Mouse (Mus musculus) myocyte (in vitro differentiated cells): ENCODE results near the gene 0610040J01Rik.

Experiments
- CEBPB ChIP-seq: IDR thresholded peaks from 2 replicates; pipeline ENCODE4 v1.6.1; 2011; ENCODE audit warnings: mild to moderate bottlenecking, moderate library complexity; ENCODE audit not compliant: poor library complexity, insufficient read depth, severe bottlenecking
- MAX ChIP-seq: IDR thresholded peaks from one replicate; pipeline ENCODE4 v1.6.1; 2011; ENCODE audit warnings: low read depth, mild to moderate bottlenecking, control low read depth
- MYOD1 ChIP-seq, 3 experiments: IDR thresholded peaks; one replicate each; pipeline ENCODE4 v1.6.1; 2011; ENCODE audit warnings: control low read depth in 2 of 3, low read depth in 2 of 3, mild to moderate bottlenecking in 2 of 3, moderate library complexity in 1 of 3; ENCODE audit not compliant: insufficient read length in 2 of 3, control insufficient read depth in 1 of 3
- MYOG ChIP-seq, 3 experiments: IDR thresholded peaks; one replicate each; pipeline ENCODE4 v1.6.1; 2011; ENCODE audit warnings: control low read depth in 2 of 3, low read depth in 2 of 3, mild to moderate bottlenecking in 2 of 3; ENCODE audit not compliant: insufficient read length in 2 of 3, control insufficient read depth in 1 of 3, insufficient read depth in 1 of 3
- POLR2A ChIP-seq: IDR thresholded peaks from one replicate; pipeline ENCODE4 v1.6.1; 2011; ENCODE audit warnings: low read depth, mild to moderate bottlenecking, control low read depth, moderate library complexity; ENCODE audit not compliant: insufficient read length
- POLR2AphosphoS2 ChIP-seq: IDR thresholded peaks from one replicate; pipeline ENCODE4 v1.6.1; 2011; ENCODE audit warnings: low read depth, control low read depth; ENCODE audit not compliant: insufficient read length

GRCm38 (mm10) chr5:63828380-63829185, 16.4 kb downstream of the 0610040J01Rik start:
- no peak for TF ChIP-seq POLR2A
- TF ChIP-seq MAX, result no peak
- TF ChIP-seq CEBPB, result no peak
- no peak for TF ChIP-seq MYOG (IDR thresholded peaks at IDR 0.05; ENCODE audit: control insufficient read depth in 1 of 3, insufficient read depth in 1 of 3, insufficient read length in 2 of 3, low read depth in 2 of 3)
- no peak for TF ChIP-seq MYOD1 (IDR thresholded peaks at IDR 0.05; ENCODE audit: control insufficient read depth in 1 of 3, insufficient read length in 2 of 3, low read depth in 2 of 3)
- no peak for TF ChIP-seq POLR2AphosphoS2
